11 mouse cellular contexts compared by ENCODE assay signal in genomic region chr3:88002291-88002976, GRCm38 (mm10). TPM values are rescaled to one million over a fixed set of nuclear protein-coding genes. Genes with fewer than 3 reads are reported as not detected.
DNase-seq lines count a peak whose midpoint lies in the region; ATAC-seq and TF ChIP-seq lines count a peak whose summit lies in the region.
"Had no signal": no experiment of that assay in that cellular context is flagged by ENCODE, and none has a peak within 500 bp of the region (broad histone marks: within the 10 kb centered on the region; RNA-seq: fewer than 3 reads in every experiment).

No protein-coding gene starts in this region.

- 3% methylated on average over 17 of the region's 17 CpGs for WGBS in heart, embryonic 13.5 days
- WGBS in forebrain, embryonic 13.5 days = 4% methylated on average over 17 of the region's 17 CpGs
- 3% methylated on average over 17 of the region's 17 CpGs for WGBS in kidney, embryonic 14.5 days

- in situ Hi-C loops in ES-E14 (cut with MboI; ENCODE audit: low sequenced_read_pairs in 2 of 2, unreplicated experiment in 2 of 2) = no loop called here

- 0 out of 2 replicates have a peak overlapping the region, but pooled peaks have one; percentile 4 for H3K4me3 ChIP-seq in heart, embryonic 13.5 days
- H3K4me3 ChIP-seq in ES-E14 (ENCODE audit: insufficient read depth in 1 of 2, low read depth in 1 of 2, low read length in 2 of 2, poor library complexity in 1 of 2, severe bottlenecking in 1 of 2) = peak overlapping the region; percentile 27 to 46
- H3K4me3 ChIP-seq in forebrain, embryonic 13.5 days = no peak overlapping the region
- H3K4me3 ChIP-seq in kidney, embryonic 14.5 days (ENCODE audit: low read length) = no peak overlapping the region

- H3K27ac ChIP-seq in heart, embryonic 13.5 days (replicated peaks) = no peak overlapping the region
- H3K27ac ChIP-seq in ES-E14 (ENCODE audit: insufficient read depth, low read depth, low read length, poor library complexity, severe bottlenecking) = no peak overlapping the region
- no peak overlapping the region; the same call in 1 of the 2 replicates for H3K27ac ChIP-seq in forebrain, embryonic 13.5 days
- no peak overlapping the region for H3K27ac ChIP-seq in kidney, embryonic 14.5 days (ENCODE audit: low read depth, low read length)

- no peak for DNase-seq in heart, adult 8-10 months (ENCODE audit: low spot score)
- no peak for DNase-seq in ES-E14 (ENCODE audit: low read depth, low spot score)
- DNase-seq in lung, postnatal 36 days = peak; percentile 75
- no peak for DNase-seq in frontal cortex, postnatal 10 days (ENCODE audit: low spot score in 2 of 2)
- DNase-seq in kidney, adult 8-10 months = no peak

- ATAC-seq in heart, embryonic 13.5 days (ENCODE audit: extremely low read depth, insufficient number of reproducible peaks, low FRiP score, low TSS enrichment) = no peak
- peak; percentile 50; the same call in 1 of the 2 replicates for ATAC-seq in forebrain, embryonic 13.5 days
- no peak for ATAC-seq in kidney, embryonic 14.5 days (ENCODE audit: low FRiP score, low TSS enrichment)

- H3K4me1 ChIP-seq in heart, embryonic 13.5 days = peaks cover 28% of the 10 kb centered on the region
- peaks cover 0 to 12% of the 10 kb centered on the region in 2 experiments; a peak in 2 of 4 replicates for H3K4me1 ChIP-seq in ES-E14 (ENCODE audit: control insufficient read depth in 2 of 2, insufficient read depth in 2 of 2, low read length in 2 of 2, poor library complexity in 1 of 2)
- H3K4me1 ChIP-seq in forebrain, embryonic 13.5 days = peaks cover 44% of the 10 kb centered on the region
- H3K4me1 ChIP-seq in kidney, embryonic 14.5 days (ENCODE audit: control insufficient read depth, insufficient read depth, low read length) = peaks cover 8% of the 10 kb centered on the region; the same call in 1 of the 2 replicates

- no peaks in the 10 kb centered on the region for H3K36me3 ChIP-seq in heart, embryonic 13.5 days
- no peaks in the 10 kb centered on the region for H3K36me3 ChIP-seq in ES-E14 (ENCODE audit: control insufficient read depth, insufficient read depth, low read length, poor library complexity, severe bottlenecking)
- H3K36me3 ChIP-seq in forebrain, embryonic 13.5 days (ENCODE audit: poor library complexity, severe bottlenecking) = no peaks in the 10 kb centered on the region
- H3K36me3 ChIP-seq in kidney, embryonic 14.5 days (ENCODE audit: control insufficient read depth, insufficient read depth, low read length) = no peaks in the 10 kb centered on the region

- H3K9ac ChIP-seq in heart, embryonic 13.5 days = no peak overlapping the region
- H3K9ac ChIP-seq in ES-E14 (ENCODE audit: insufficient read depth, low read depth, low read length, poor library complexity, severe bottlenecking) = no peak overlapping the region
- H3K9ac ChIP-seq in forebrain, embryonic 13.5 days = no peak overlapping the region
- no peak overlapping the region for H3K9ac ChIP-seq in kidney, embryonic 14.5 days (ENCODE audit: low read depth, low read length)

- H3K9me3 ChIP-seq in heart, embryonic 13.5 days = no peaks in the 10 kb centered on the region
- H3K9me3 ChIP-seq in ES-E14 (ENCODE audit: control insufficient read depth, insufficient read depth, low read depth, low read length) = no peaks in the 10 kb centered on the region
- H3K9me3 ChIP-seq in forebrain, embryonic 13.5 days (replicated peaks) = 0 out of 2 replicates have a peak, but pooled peaks cover 4% of the 10 kb centered on the region
- H3K9me3 ChIP-seq in kidney, embryonic 14.5 days (ENCODE audit: control insufficient read depth, low read length) = peaks cover 5% of the 10 kb centered on the region; the same call in 1 of the 2 replicates

- H3K4me2 ChIP-seq in heart, embryonic 13.5 days = no peak overlapping the region
- H3K4me2 ChIP-seq in forebrain, embryonic 13.5 days = peak overlapping the region; percentile 23
- H3K4me2 ChIP-seq in kidney, embryonic 14.5 days (replicated peaks; ENCODE audit: low read depth, low read length) = no peak overlapping the region

- H3K27me3 ChIP-seq in heart, embryonic 13.5 days (replicated peaks) = peaks cover 85% of the 10 kb centered on the region
- peaks cover 77% of the 10 kb centered on the region for H3K27me3 ChIP-seq in forebrain, embryonic 13.5 days
- H3K27me3 ChIP-seq in kidney, embryonic 14.5 days (ENCODE audit: control insufficient read depth, insufficient read depth, low read length) = peaks cover 72% of the 10 kb centered on the region

TF ChIP-seq in ES-E14, 5 proteins besides CTCF, POLR2A, EP300 and RAD21:
- TF ChIP-seq ZNF384 (IDR thresholded peaks at IDR 0.05; ENCODE audit: low read depth, low read length) = no peak
- TF ChIP-seq ZC3H11A (IDR thresholded peaks at IDR 0.05; ENCODE audit: borderline replicate concordance, low read depth, low read length) = no peak
- TF ChIP-seq MAFK (IDR thresholded peaks at IDR 0.05; ENCODE audit: insufficient read depth, low read depth, low read length) = no peak
- TF ChIP-seq CHD2 (IDR thresholded peaks at IDR 0.05; ENCODE audit: low read depth, low read length) = no peak
- no peak for TF ChIP-seq HCFC1 (IDR thresholded peaks at IDR 0.05; ENCODE audit: borderline replicate concordance, insufficient read depth, low read length)

RNA-seq across cellular contexts. Expression of gene Bcan, which starts 2.4 kb away (rescaled TPM):
- 0.07 TPM in 1 of 2 replicates, not detected in the other for polyA plus RNA-seq in heart, embryonic 13.5 days (2015; fragmentation: Nextera tagmentation; extraction: Ambion mirVana)
- total RNA-seq in heart, adult 8-10 months (2022) = under 1 TPM in 3 of 4 experiments, not detected in 1; 0.09 to 0.69 (median 0.27) TPM
- 1.4 and 2.6 TPM in 2 replicates for total RNA-seq in ES-E14 (2012; rRNA removed)
- polyA plus RNA-seq in forebrain, embryonic 13.5 days (2015; fragmentation: Nextera tagmentation; extraction: Ambion mirVana) = 9.5 and 9.6 TPM in 2 replicates
- polyA plus RNA-seq in kidney, embryonic 14.5 days (2014; fragmentation: Nextera tagmentation; extraction: Ambion mirVana) = not detected in 2 replicates
- total RNA-seq: liver, adult 2 months had no signal
- polyA plus RNA-seq: liver, adult 2 months had no signal

RNA-seq across cellular contexts. Expression of gene Hapln2, which starts 24.9 kb away (rescaled TPM):
- not detected in 2 replicates for polyA plus RNA-seq in heart, embryonic 13.5 days (2015; fragmentation: Nextera tagmentation; extraction: Ambion mirVana)
- total RNA-seq in heart, adult 8-10 months (2022) = not detected
- not detected in 2 replicates for total RNA-seq in ES-E14 (2012; rRNA removed)
- 0.11 and 0.36 TPM in 2 replicates for polyA plus RNA-seq in forebrain, embryonic 13.5 days (2015; fragmentation: Nextera tagmentation; extraction: Ambion mirVana)
- not detected in 2 replicates for polyA plus RNA-seq in kidney, embryonic 14.5 days (2014; fragmentation: Nextera tagmentation; extraction: Ambion mirVana)
- total RNA-seq: CH12.LX; liver, adult 2 months had no signal
- polyA plus RNA-seq: gonadal fat pad, adult 2 months; liver, adult 2 months had no signal

RNA-seq across cellular contexts. Expression of gene Nes, which starts 31.6 kb away (rescaled TPM):
- 18.7 and 18.9 TPM in 2 replicates for polyA plus RNA-seq in heart, embryonic 13.5 days (2015; fragmentation: Nextera tagmentation; extraction: Ambion mirVana)
- 10 to 100 TPM; 10.1 to 25.1 (median 18.9) TPM for total RNA-seq in heart, adult 8-10 months (2022)
- 22.3 and 29.4 TPM in 2 replicates for total RNA-seq in ES-E14 (2012; rRNA removed)
- 76.3 and 79.9 TPM in 2 replicates for polyA plus RNA-seq in forebrain, embryonic 13.5 days (2015; fragmentation: Nextera tagmentation; extraction: Ambion mirVana)
- polyA plus RNA-seq in kidney, embryonic 14.5 days (2014; fragmentation: Nextera tagmentation; extraction: Ambion mirVana) = 14.8 and 26.1 TPM in 2 replicates

RNA-seq across cellular contexts. Expression of gene Gpatch4, which starts 40.5 kb away (rescaled TPM):
- 18.7 and 20.9 TPM in 2 replicates for polyA plus RNA-seq in heart, embryonic 13.5 days (2015; fragmentation: Nextera tagmentation; extraction: Ambion mirVana)
- total RNA-seq in heart, adult 8-10 months (2022) = 10 to 100 TPM in 3 of 4 experiments, 1 to 10 TPM in 1; 9.8 to 11.7 (median 10.8) TPM
- 33.5 and 37.9 TPM in 2 replicates for total RNA-seq in ES-E14 (2012; rRNA removed)
- 29.7 and 30.7 TPM in 2 replicates for polyA plus RNA-seq in forebrain, embryonic 13.5 days (2015; fragmentation: Nextera tagmentation; extraction: Ambion mirVana)
- 48.1 and 48.6 TPM in 2 replicates for polyA plus RNA-seq in kidney, embryonic 14.5 days (2014; fragmentation: Nextera tagmentation; extraction: Ambion mirVana)

RNA-seq across cellular contexts. Expression of gene Crabp2, which starts 54.0 kb away (rescaled TPM):
- polyA plus RNA-seq in heart, embryonic 13.5 days (2015; fragmentation: Nextera tagmentation; extraction: Ambion mirVana) = 6.2 and 8.4 TPM in 2 replicates
- total RNA-seq in heart, adult 8-10 months (2022) = not detected
- total RNA-seq in ES-E14 (2012; rRNA removed) = 9.4 and 19.7 TPM in 2 replicates
- 67.1 and 89.5 TPM in 2 replicates for polyA plus RNA-seq in forebrain, embryonic 13.5 days (2015; fragmentation: Nextera tagmentation; extraction: Ambion mirVana)
- polyA plus RNA-seq in kidney, embryonic 14.5 days (2014; fragmentation: Nextera tagmentation; extraction: Ambion mirVana) = 113 and 169 TPM in 2 replicates
- total RNA-seq: liver, adult 2 months had no signal
- polyA plus RNA-seq: liver, adult 2 months had no signal

Comparison
In these comparisons a context has a peak if more than half of its experiments do, and no peak if none do; other contexts are left out.
1. H3K4me3 ChIP-seq: peak in heart, embryonic 13.5 days (single experiment) and ES-E14 (2 of 2); none in forebrain, embryonic 13.5 days (single experiment) and kidney, embryonic 14.5 days (single experiment).